Mouse (Mus musculus) ES-E14 (cell line): ENCODE data around the gene Rbpj.

Experiments used
- CHD2 ChIP-seq: IDR thresholded peaks from 2 replicates; pipeline ENCODE4 v1.6.1; 2014; ENCODE audit warnings: mild to moderate bottlenecking, low read depth, low read length, inconsistent platforms
- HCFC1 ChIP-seq: IDR thresholded peaks from 2 replicates; pipeline ENCODE4 v1.6.1; 2012; ENCODE audit warnings: low read length, inconsistent platforms, borderline replicate concordance; ENCODE audit not compliant: insufficient read depth
- ZC3H11A ChIP-seq: IDR thresholded peaks from 2 replicates; pipeline ENCODE4 v1.6.1; 2012; ENCODE audit warnings: low read depth, mild to moderate bottlenecking, inconsistent platforms, low read length, borderline replicate concordance

- TF ChIP-seq HCFC1 (no peak), ZC3H11A (no peak), CHD2 (no peak)
These were observed 37.3 kb downstream of the Rbpj start for GRCm38 (mm10) chr5:53503261-53503660.
